Mouse (Mus musculus) intestine, postnatal 0 days (tissue): Measurements from ENCODE around the gene Ndufs5. TPM values are rescaled to one million over a fixed set of nuclear protein-coding genes. Genes with fewer than 3 reads are reported as not detected.

Experiments
- ATAC-seq: fragments of 200-750 bp; cut with Nextera tagmentation; 2 replicates; pipeline ENCODE4 v1.8.0; 2017; ENCODE audit warnings: mild to moderate bottlenecking, moderate TSS enrichment, moderate library complexity
- H3K27ac ChIP-seq: fragments of 300-500 bp; sonication (generic); 2 replicates; pipeline ENCODE4 v1.5.1; 2014; ENCODE audit warnings: mild to moderate bottlenecking, low read depth, low read length, moderate library complexity
- H3K27me3 ChIP-seq: fragments of 300-500 bp; sonication (generic); replicated peaks from 2 replicates; pipeline ENCODE4 v1.6.1; 2014; ENCODE audit warnings: low read length, mixed read lengths; ENCODE audit not compliant: control insufficient read depth, insufficient read depth
- H3K36me3 ChIP-seq: fragments of 300-500 bp; sonication (generic); 2 replicates; pipeline ENCODE4 v1.6.1; 2014; ENCODE audit warnings: mild to moderate bottlenecking, moderate library complexity; ENCODE audit not compliant: control insufficient read depth, insufficient read depth
- H3K4me1 ChIP-seq: fragments of 300-500 bp; sonication (generic); replicated peaks from 2 replicates; pipeline ENCODE4 v1.6.1; 2014; ENCODE audit warnings: antibody characterized with exemption, low read length, mixed read lengths; ENCODE audit not compliant: control insufficient read depth, insufficient read depth
- H3K4me2 ChIP-seq: fragments of 300-500 bp; sonication (generic); replicated peaks from 2 replicates; pipeline ENCODE4 v1.6.1; 2014; ENCODE audit warnings: low read depth, mild to moderate bottlenecking, moderate library complexity
- H3K4me3 ChIP-seq: fragments of 300-500 bp; sonication (generic); 2 replicates; pipeline ENCODE4 v1.5.1; 2014; ENCODE audit warnings: low read depth, low read length
- H3K9ac ChIP-seq: fragments of 300-500 bp; sonication (generic); 2 replicates; pipeline ENCODE4 v1.6.1; 2014; ENCODE audit warnings: mild to moderate bottlenecking, low read depth, low read length
- H3K9me3 ChIP-seq: fragments of 300-500 bp; sonication (generic); 2 replicates; pipeline ENCODE4 v1.6.1; 2016; ENCODE audit warnings: mixed run types; ENCODE audit not compliant: control insufficient read depth
- CTCF ChIP-seq: sonication (generic); IDR thresholded peaks from 2 replicates; pipeline ENCODE4 v1.5.1; 2016; ENCODE audit warnings: low read depth, mild to moderate bottlenecking, control low read depth, antibody characterized with exemption, moderate library complexity
- WGBS: fragments of 180-500 bp; shearing (Covaris S2); extraction: QIAGEN DNeasy Blood & Tissue Kit; methylation state at CpG from one replicate; pipeline ENCODE4 v1.1.7; 2014; 5-methylcytosine and 5-hydroxymethylcytosine counted together
- polyA plus RNA-seq: library from polyadenylated mRNA; unstranded; fragments of >200 nt; fragmentation: Nextera tagmentation; extraction: Ambion mirVana; gene quantifications from 2 replicates; pipeline ENCODE4 v1.2.1, GENCODE M21; 2015

Ndufs5 gene
- polyA plus RNA-seq, 1 experiment from 2014 or later, result 395 TPM

DNA sequence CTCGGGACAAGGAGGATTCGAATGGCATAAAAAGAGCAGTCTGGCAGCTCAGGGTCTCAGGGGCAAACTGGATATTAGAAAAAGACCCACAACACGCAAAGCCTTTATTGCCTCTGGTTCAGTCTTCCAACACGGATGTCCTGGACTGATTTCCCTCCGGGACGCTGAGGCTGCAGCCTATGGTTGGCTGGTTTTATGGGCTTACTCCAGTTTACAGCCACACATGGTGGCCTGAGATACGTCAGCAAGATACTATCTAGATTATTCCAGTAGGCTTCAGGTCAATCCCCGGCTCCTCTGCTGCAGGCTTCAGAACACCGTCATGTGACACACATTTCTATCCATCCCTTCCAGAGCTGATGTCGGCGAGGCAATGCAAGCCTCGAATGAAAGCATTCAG is 24.6 kb downstream of the Ndufs5 start:
- Histone ChIP-seq H3K4me3 (no peak overlapping the region), H3K27me3 (no peaks in the 10 kb centered on the region), H3K9me3 (no peaks in the 10 kb centered on the region), H3K27ac (no peak overlapping the region), H3K4me1 (no peaks in the 10 kb centered on the region), H3K36me3 (no peaks in the 10 kb centered on the region), H3K9ac (no peak overlapping the region), H3K4me2 (no peak overlapping the region)
- no peak for TF ChIP-seq CTCF
- no peak for ATAC-seq
- WGBS, result 77% methylated on average over 12 of the region's 12 CpGs

DNA sequence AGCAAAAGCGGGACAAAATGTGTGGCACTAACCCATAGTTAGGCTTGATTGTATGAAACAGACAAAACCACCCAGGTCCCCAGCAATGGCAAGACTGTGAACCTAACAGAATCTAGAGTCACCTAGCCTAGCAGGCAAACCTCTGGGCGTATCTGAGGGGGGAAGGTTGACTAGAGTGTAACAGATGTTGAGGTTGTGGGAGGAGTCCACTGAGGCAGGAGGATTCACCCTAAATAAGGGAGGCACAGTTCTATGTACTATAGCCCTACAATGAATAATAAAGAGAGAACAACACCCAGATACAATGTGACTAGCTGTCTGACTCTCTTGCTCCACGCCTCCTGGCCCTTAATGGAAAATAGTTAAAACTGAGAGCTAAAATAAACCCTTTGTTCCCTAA is 25.9 kb downstream of the Ndufs5 start:
- Histone ChIP-seq H3K9me3 (no peaks in the 10 kb centered on the region), H3K36me3 (no peaks in the 10 kb centered on the region), H3K4me3 (no peak overlapping the region), H3K4me2 (no peak overlapping the region), H3K27ac (no peak overlapping the region), H3K4me1 (no peaks in the 10 kb centered on the region), H3K9ac (no peak overlapping the region), H3K27me3 (no peaks in the 10 kb centered on the region)
- no peak for TF ChIP-seq CTCF
- no peak for ATAC-seq
- WGBS, result 86% methylated on average over 3 of the region's 3 CpGs

DNA sequence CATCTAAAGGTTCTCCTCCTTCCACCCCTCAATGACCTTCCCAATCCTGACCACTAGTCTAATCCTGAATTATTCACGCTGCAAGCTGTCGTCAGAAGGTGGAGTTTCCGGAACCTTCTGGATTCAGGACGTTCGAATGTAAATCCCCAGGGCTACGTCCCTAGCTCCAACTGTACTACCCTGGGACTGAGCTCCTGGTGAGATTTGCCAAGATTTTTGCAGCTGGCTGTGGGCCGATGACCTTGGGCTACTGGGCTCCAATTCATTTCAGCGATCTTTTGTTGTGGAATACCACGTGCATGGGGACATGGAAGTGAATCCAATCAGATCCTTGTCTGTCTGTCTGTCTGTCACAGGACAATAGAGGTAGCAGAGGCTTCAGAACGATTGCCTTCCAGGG is 27.7 kb downstream of the Ndufs5 start:
- H3K36me3 ChIP-seq, result no peaks in the 10 kb centered on the region

DNA sequence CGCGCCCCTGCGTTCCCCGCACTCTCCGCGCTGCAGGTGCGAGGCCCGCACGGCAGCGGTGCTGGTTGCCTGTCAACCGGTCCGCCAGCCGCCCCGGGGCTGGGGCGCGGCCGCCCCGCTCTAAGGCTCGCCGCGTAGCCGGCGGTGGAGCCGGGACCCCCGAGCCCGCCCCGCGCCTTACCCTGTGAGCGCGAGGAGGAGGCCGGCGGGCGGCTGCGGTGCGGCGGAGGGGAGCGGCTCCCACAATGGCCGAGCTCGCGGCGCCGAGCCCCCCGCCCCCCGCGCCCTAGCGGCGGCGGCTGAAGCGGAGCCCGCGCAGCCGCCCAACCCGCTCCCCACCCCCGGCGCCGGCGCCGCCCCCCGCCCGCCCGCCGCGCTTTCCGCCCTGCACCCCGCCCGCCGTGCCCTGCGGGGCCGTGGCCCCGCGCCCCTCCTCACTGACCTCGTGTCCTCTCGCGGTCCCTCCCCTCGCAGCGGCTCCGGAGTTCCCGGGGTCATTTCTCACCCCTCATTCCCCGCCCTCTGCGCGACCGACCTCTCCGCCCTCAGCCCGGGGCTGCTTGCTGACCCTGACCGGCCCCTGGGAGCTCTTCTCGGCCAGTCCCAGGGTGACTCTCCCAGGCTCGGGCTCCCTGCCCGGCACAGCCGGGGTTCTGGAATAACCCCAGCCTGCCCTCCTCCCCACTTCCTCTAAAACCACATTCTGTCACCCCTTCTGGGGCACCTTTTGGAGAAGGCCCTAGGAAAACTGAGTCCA is 30.8 kb downstream of the Ndufs5 start:
- Histone ChIP-seq H3K4me2 (peak overlapping the region; percentile 97), H3K36me3 (no peaks in the 10 kb centered on the region), H3K27me3 (peaks cover 8% of the 10 kb centered on the region; the same call in 1 of the 2 replicates), H3K9me3 (no peaks in the 10 kb centered on the region), H3K4me1 (no peaks in the 10 kb centered on the region), H3K9ac (peak overlapping the region; percentile 47), H3K4me3 (peak overlapping the region; percentile 61), H3K27ac (no peak overlapping the region)
- TF ChIP-seq CTCF, result no peak
- ATAC-seq, result peak; percentile 48; the same call in 1 of the 2 replicates
- WGBS, result 1% methylated on average over 44 of the region's 89 CpGs

More for the DNA sequence above, 27.7 kb downstream of the Ndufs5 start:
- peaks cover 8% of the 10 kb centered on the region; the same call in 1 of the 2 replicates for H3K27me3 ChIP-seq
- TF ChIP-seq CTCF, result no peak
- H3K4me3 ChIP-seq, result no peak overlapping the region
- H3K27ac ChIP-seq, result no peak overlapping the region
- no peak for ATAC-seq
- H3K9ac ChIP-seq, result no peak overlapping the region
- 84% methylated on average over 10 of the region's 10 CpGs for WGBS
- no peaks in the 10 kb centered on the region for H3K9me3 ChIP-seq
- H3K4me1 ChIP-seq, result no peaks in the 10 kb centered on the region
- H3K4me2 ChIP-seq, result no peak overlapping the region

DNA sequence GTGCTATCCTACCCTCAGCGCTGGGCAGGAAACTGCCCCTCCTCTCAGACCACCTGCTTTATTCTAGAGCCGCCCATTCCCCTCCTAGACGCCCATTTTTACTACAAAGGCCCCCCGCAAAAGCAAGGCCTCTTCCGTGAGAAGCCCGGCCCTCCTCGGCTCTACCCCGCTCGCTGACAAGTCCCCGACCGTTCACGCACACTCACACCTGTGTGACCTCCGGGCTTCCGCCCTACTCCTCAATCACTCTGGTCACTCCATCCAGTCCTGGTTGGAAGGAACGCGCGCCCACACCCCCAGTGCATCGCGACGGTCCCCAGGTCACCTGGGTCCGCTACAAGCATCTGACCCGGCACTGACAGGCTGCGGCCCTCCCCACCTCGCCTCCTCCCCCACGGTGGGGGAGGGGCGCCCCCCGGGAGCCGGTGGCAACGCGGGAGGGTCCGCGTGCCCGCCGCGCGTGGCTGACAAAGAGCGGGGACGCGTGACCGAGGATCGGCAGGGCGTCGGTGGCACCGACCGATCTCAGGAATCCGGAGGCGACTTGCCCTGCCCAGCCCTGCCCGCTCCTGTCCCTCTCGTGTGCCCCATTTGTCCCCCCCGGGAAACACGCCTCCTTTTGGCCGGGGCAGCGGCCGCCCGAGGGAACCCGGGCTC is 31.5 kb downstream of the Ndufs5 start:
- Histone ChIP-seq H3K36me3 (no peaks in the 10 kb centered on the region), H3K9me3 (no peaks in the 10 kb centered on the region), H3K27me3 (peaks cover 8% of the 10 kb centered on the region; the same call in 1 of the 2 replicates), H3K9ac (peak overlapping the region; percentile 47), H3K4me3 (peak overlapping the region; percentile 61), H3K27ac (no peak overlapping the region), H3K4me2 (peak overlapping the region; percentile 97), H3K4me1 (no peaks in the 10 kb centered on the region)
- 1% methylated on average over 56 of the region's 56 CpGs for WGBS
- ATAC-seq, result 0 out of 2 replicates have a peak, but pooled peaks have one; percentile 11
- no peak for TF ChIP-seq CTCF

DNA sequence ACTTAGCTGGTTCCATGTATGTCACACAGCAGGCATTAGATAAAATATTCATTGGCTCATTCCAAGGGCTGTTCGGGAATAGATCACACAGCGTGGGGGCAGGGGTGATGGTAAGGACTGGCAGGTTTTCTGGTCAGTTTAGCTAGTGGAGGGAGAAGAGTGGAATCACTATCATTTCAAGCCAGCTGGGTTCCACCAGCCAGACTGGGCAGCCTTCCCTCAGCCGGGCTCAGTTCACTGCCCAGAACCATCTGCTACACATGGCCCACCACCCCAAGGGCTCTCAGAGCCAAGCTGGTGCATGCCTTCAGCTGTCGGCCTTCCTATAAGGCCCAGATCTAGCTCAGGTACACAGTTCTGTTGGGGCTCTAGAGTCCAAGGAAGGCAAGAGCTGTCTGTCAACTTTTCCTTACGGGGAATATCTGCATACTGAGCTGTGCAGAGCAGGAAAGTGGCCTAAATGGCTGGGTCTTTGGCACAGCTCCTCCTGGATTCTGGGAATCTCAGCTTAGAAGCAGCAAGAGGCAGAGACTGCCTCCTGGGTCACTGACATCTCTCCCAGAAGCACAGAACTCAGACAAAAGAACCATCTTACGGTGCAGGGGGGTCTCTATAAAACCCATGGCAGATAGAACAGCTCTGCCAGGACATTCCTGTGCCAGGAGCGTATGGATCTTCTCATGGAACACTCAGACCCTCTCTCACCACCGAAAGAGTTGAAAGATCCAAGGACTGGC is 32.3 kb downstream of the Ndufs5 start:
- Histone ChIP-seq H3K4me1 (no peaks in the 10 kb centered on the region), H3K4me2 (peak overlapping the region; percentile 97; the same call in 1 of the 2 replicates), H3K9me3 (no peaks in the 10 kb centered on the region), H3K4me3 (peak overlapping the region; percentile 61; the same call in 1 of the 2 replicates), H3K27ac (no peak overlapping the region), H3K36me3 (no peaks in the 10 kb centered on the region), H3K9ac (no peak overlapping the region), H3K27me3 (peaks cover 8% of the 10 kb centered on the region; the same call in 1 of the 2 replicates)
- TF ChIP-seq CTCF, result no peak
- no peak for ATAC-seq
- WGBS, result 74% methylated on average over 8 of the region's 8 CpGs
